Mouse (Mus musculus) lung, adult 2 months (tissue): ENCODE measurements around the gene Slc25a43.

Experiments used
- CTCF ChIP-seq: fragments of 200-500 bp; IDR thresholded peaks from 2 replicates; pipeline ENCODE4 v1.5.1; 2011; ENCODE audit warnings: mild to moderate bottlenecking, low read length, control low read depth; ENCODE audit not compliant: insufficient read depth
- POLR2A ChIP-seq: fragments of 200-500 bp; IDR thresholded peaks from 2 replicates; pipeline ENCODE4 v1.6.1; 2011; ENCODE audit warnings: low read depth, mild to moderate bottlenecking, control low read depth, low read length, borderline replicate concordance; ENCODE audit errors: extremely low read depth

GRCm38 (mm10) chrX:36816953-36817441 lies 73.5 kb downstream of the Slc25a43 start:
- no peak for TF ChIP-seq CTCF
- no peak for TF ChIP-seq POLR2A
